Mouse (Mus musculus) intestine, embryonic 16.5 days (tissue): ENCODE results near the gene Tbx19. TPM values are rescaled to one million over a fixed set of nuclear protein-coding genes. Genes with fewer than 3 reads are reported as not detected.

Source experiments
- ATAC-seq: fragments of 200-750 bp; cut with Nextera tagmentation; 2 replicates; pipeline ENCODE4 v1.8.0; 2017; ENCODE audit warnings: moderate TSS enrichment, moderate library complexity
- H3K27ac ChIP-seq: fragments of 300-500 bp; sonication (generic); 2 replicates; pipeline ENCODE4 v1.5.1; 2014; ENCODE audit warnings: mild to moderate bottlenecking, low read length
- H3K27me3 ChIP-seq: fragments of 300-500 bp; sonication (generic); replicated peaks from 2 replicates; pipeline ENCODE4 v1.6.1; 2014; ENCODE audit warnings: low read length, control low read depth, mixed read lengths; ENCODE audit not compliant: control insufficient read depth, insufficient read depth
- H3K36me3 ChIP-seq: fragments of 300-500 bp; sonication (generic); 2 replicates; pipeline ENCODE4 v1.6.1; 2014; ENCODE audit warnings: low read length, control low read depth; ENCODE audit not compliant: control insufficient read depth, insufficient read depth
- H3K4me1 ChIP-seq: fragments of 300-500 bp; sonication (generic); 2 replicates; pipeline ENCODE4 v1.6.1; 2014; ENCODE audit warnings: low read length, control low read depth, mixed read lengths; ENCODE audit not compliant: control insufficient read depth, insufficient read depth
- H3K4me2 ChIP-seq: fragments of 300-500 bp; sonication (generic); 2 replicates; pipeline ENCODE4 v1.6.1; 2014; ENCODE audit warnings: low read depth, low read length, control low read depth
- H3K4me3 ChIP-seq: fragments of 300-500 bp; sonication (generic); 2 replicates; pipeline ENCODE4 v1.5.1; 2014; ENCODE audit warnings: mild to moderate bottlenecking, low read length
- H3K9ac ChIP-seq: fragments of 300-500 bp; sonication (generic); 2 replicates; pipeline ENCODE4 v1.6.1; 2014; ENCODE audit warnings: low read depth, low read length
- H3K9me3 ChIP-seq: fragments of 300-500 bp; sonication (generic); 2 replicates; pipeline ENCODE4 v1.6.1; 2016; ENCODE audit warnings: low read length, control low read depth; ENCODE audit not compliant: control insufficient read depth
- WGBS: fragments of 180-500 bp; shearing (Covaris S2); extraction: QIAGEN DNeasy Blood & Tissue Kit; methylation state at CpG from one replicate; pipeline ENCODE4 v1.1.7; 2014; 5-methylcytosine and 5-hydroxymethylcytosine counted together
- polyA plus RNA-seq: library from polyadenylated mRNA; unstranded; fragments of >200 nt; fragmentation: Nextera tagmentation; extraction: Ambion mirVana; gene quantifications from 2 replicates; pipeline ENCODE4 v1.2.1, GENCODE M21; 2015

The Tbx19 gene
- polyA plus RNA-seq, 1 experiment from 2014 or later = not detected

- H3K4me2 ChIP-seq = no peak overlapping the region
- H3K9ac ChIP-seq = no peak overlapping the region
- 0 out of 2 replicates have a peak, but pooled peaks cover 3% of the 10 kb centered on the region for H3K9me3 ChIP-seq
- no peak overlapping the region for H3K27ac ChIP-seq
- H3K4me1 ChIP-seq = no peaks in the 10 kb centered on the region
- H3K4me3 ChIP-seq = no peak overlapping the region
- H3K27me3 ChIP-seq = no peaks in the 10 kb centered on the region
- 76% methylated on average over 3 of the region's 3 CpGs for WGBS
- ATAC-seq = no peak
- no peaks in the 10 kb centered on the region for H3K36me3 ChIP-seq
Observed at GRCm38 (mm10) chr1:165169462-165169861, 8.9 kb upstream of the Tbx19 start.

GRCm38 (mm10) chr1:165164920-165165319 lies 4.3 kb upstream of the Tbx19 start:
- Histone ChIP-seq H3K9ac (no peak overlapping the region), H3K4me1 (no peaks in the 10 kb centered on the region), H3K4me3 (no peak overlapping the region), H3K36me3 (no peaks in the 10 kb centered on the region), H3K27me3 (no peaks in the 10 kb centered on the region), H3K4me2 (no peak overlapping the region), H3K9me3 (0 out of 2 replicates have a peak, but pooled peaks cover 3% of the 10 kb centered on the region), H3K27ac (no peak overlapping the region)
- WGBS = 86% methylated on average over 6 of the region's 6 CpGs
- ATAC-seq = no peak

GRCm38 (mm10) chr1:165158841-165159240 lies 1.7 kb downstream of the Tbx19 start:
- Histone ChIP-seq H3K9me3 (no peaks in the 10 kb centered on the region), H3K4me3 (no peak overlapping the region), H3K36me3 (no peaks in the 10 kb centered on the region), H3K4me2 (no peak overlapping the region), H3K27me3 (no peaks in the 10 kb centered on the region), H3K4me1 (no peaks in the 10 kb centered on the region), H3K9ac (no peak overlapping the region), H3K27ac (no peak overlapping the region)
- 63% methylated on average over 10 of the region's 10 CpGs for WGBS
- no peak for ATAC-seq

- Histone ChIP-seq H3K27me3 (no peaks in the 10 kb centered on the region; the same call in 1 of the 2 replicates), H3K9ac (no peak overlapping the region), H3K9me3 (no peaks in the 10 kb centered on the region), H3K36me3 (no peaks in the 10 kb centered on the region), H3K4me1 (no peaks in the 10 kb centered on the region), H3K27ac (no peak overlapping the region), H3K4me2 (no peak overlapping the region), H3K4me3 (no peak overlapping the region)
- 78% methylated on average over 4 of the region's 4 CpGs for WGBS
- no peak for ATAC-seq
Observed at GRCm38 (mm10) chr1:165154162-165154561, 6.4 kb downstream of the Tbx19 start.

GRCm38 (mm10) chr1:165151216-165151615 lies 9.4 kb downstream of the Tbx19 start:
- Histone ChIP-seq H3K9me3 (no peaks in the 10 kb centered on the region), H3K4me2 (no peak overlapping the region), H3K27me3 (no peaks in the 10 kb centered on the region; the same call in 1 of the 2 replicates), H3K27ac (no peak overlapping the region), H3K36me3 (no peaks in the 10 kb centered on the region), H3K4me3 (no peak overlapping the region), H3K9ac (no peak overlapping the region), H3K4me1 (no peaks in the 10 kb centered on the region)
- ATAC-seq = no peak
- 55% methylated on average over 8 of the region's 8 CpGs for WGBS

- no peak for ATAC-seq
- Histone ChIP-seq H3K27me3 (no peaks in the 10 kb centered on the region), H3K4me2 (no peak overlapping the region), H3K4me1 (no peaks in the 10 kb centered on the region), H3K4me3 (no peak overlapping the region), H3K36me3 (no peaks in the 10 kb centered on the region), H3K27ac (no peak overlapping the region), H3K9me3 (no peaks in the 10 kb centered on the region), H3K9ac (no peak overlapping the region)
- WGBS = 73% methylated on average over 12 of the region's 12 CpGs
Observed at GRCm38 (mm10) chr1:165142343-165142916, 18.1 kb downstream of the Tbx19 start.

- no peaks in the 10 kb centered on the region for H3K4me1 ChIP-seq
- no peaks in the 10 kb centered on the region for H3K36me3 ChIP-seq
- H3K27me3 ChIP-seq = no peaks in the 10 kb centered on the region
- no peak overlapping the region for H3K27ac ChIP-seq
- no peak overlapping the region for H3K9ac ChIP-seq
- H3K9me3 ChIP-seq = no peaks in the 10 kb centered on the region
- H3K4me3 ChIP-seq = no peak overlapping the region
- H3K4me2 ChIP-seq = no peak overlapping the region
- ATAC-seq = no peak
- 70% methylated on average over 3 of the region's 3 CpGs for WGBS
Observed at GRCm38 (mm10) chr1:165140227-165140626, 20.3 kb downstream of the Tbx19 start.

- H3K36me3 ChIP-seq = no peaks in the 10 kb centered on the region
- WGBS = 76% methylated on average over 2 of the region's 2 CpGs
- H3K9me3 ChIP-seq = no peaks in the 10 kb centered on the region
- no peaks in the 10 kb centered on the region for H3K4me1 ChIP-seq
- no peak for ATAC-seq
- no peak overlapping the region for H3K9ac ChIP-seq
- H3K27me3 ChIP-seq = no peaks in the 10 kb centered on the region
- H3K27ac ChIP-seq = no peak overlapping the region
- no peak overlapping the region for H3K4me2 ChIP-seq
- H3K4me3 ChIP-seq = no peak overlapping the region
Observed at GRCm38 (mm10) chr1:165133858-165134257, 26.7 kb downstream of the Tbx19 start.

GRCm38 (mm10) chr1:165133279-165133678 lies 27.3 kb downstream of the Tbx19 start:
- Histone ChIP-seq H3K4me2 (no peak overlapping the region), H3K9ac (no peak overlapping the region), H3K4me1 (no peaks in the 10 kb centered on the region), H3K27ac (no peak overlapping the region), H3K36me3 (no peaks in the 10 kb centered on the region), H3K4me3 (no peak overlapping the region), H3K9me3 (no peaks in the 10 kb centered on the region), H3K27me3 (no peaks in the 10 kb centered on the region)
- WGBS = 71% methylated on average over 5 of the region's 5 CpGs
- no peak for ATAC-seq
